Comparison of ENCODE assay signal across 9 mouse cellular contexts in genomic region chr15:101105496-101105994, GRCm38 (mm10). TPM values are rescaled to one million over a fixed set of nuclear protein-coding genes. Genes with fewer than 3 reads are reported as not detected.
A peak's percentile ranks its signal among the peaks of the same experiment; 100 is the strongest.
DNase-seq lines count a peak whose midpoint lies in the region; ATAC-seq and TF ChIP-seq lines count a peak whose summit lies in the region.
"Had no signal": no experiment of that assay in that cellular context is flagged by ENCODE, and none has a peak within 500 bp of the region (broad histone marks: within the 10 kb centered on the region; RNA-seq: fewer than 3 reads in every experiment).

No protein-coding gene starts in this region.

- H3K27me3 ChIP-seq in forebrain, postnatal 0 days (ENCODE audit: insufficient read depth, low read length) = no peaks in the 10 kb centered on the region
- H3K27me3 ChIP-seq in hindbrain, embryonic 13.5 days = 0 out of 2 replicates have a peak, but pooled peaks cover 7% of the 10 kb centered on the region

- no peak overlapping the region for H3K4me3 ChIP-seq in forebrain, postnatal 0 days (ENCODE audit: low read depth, low read length)
- no peak overlapping the region for H3K4me3 ChIP-seq in hindbrain, embryonic 13.5 days
- H3K4me3 ChIP-seq: midbrain, embryonic 12.5 days had no signal

- DNase-seq in NIH3T3 (ENCODE audit: low read depth) = peak; percentile 82
- peak; percentile 75 to 80 for DNase-seq in cerebellum, adult 18-20 months
- DNase-seq in forebrain, postnatal 0 days = peak; percentile 39
- peak; percentile 79 to 83 for DNase-seq in layer of hippocampus, postnatal 10 days (ENCODE audit: low spot score in 2 of 2)
- DNase-seq in lung, postnatal 14 days = peak; percentile 91
- peak; percentile 64 for DNase-seq in right cerebral cortex, adult 18-20 months
- DNase-seq in urinary bladder, adult 18-20 months (ENCODE audit: low spot score in 2 of 2) = peak; percentile 62 to 76

- no peak overlapping the region for H3K27ac ChIP-seq in forebrain, postnatal 0 days (ENCODE audit: low read depth, low read length)
- no peak overlapping the region for H3K27ac ChIP-seq in hindbrain, embryonic 13.5 days
- H3K27ac ChIP-seq: midbrain, embryonic 12.5 days had no signal

- H3K4me2 ChIP-seq in forebrain, postnatal 0 days (ENCODE audit: low read depth) = 0 out of 2 replicates have a peak overlapping the region, but pooled peaks have one; percentile 15
- peak overlapping the region; percentile 19; the same call in 1 of the 2 replicates for H3K4me2 ChIP-seq in hindbrain, embryonic 13.5 days
- H3K4me2 ChIP-seq: midbrain, embryonic 12.5 days had no signal

- H3K9ac ChIP-seq in forebrain, postnatal 0 days = no peak overlapping the region
- H3K9ac ChIP-seq in hindbrain, embryonic 13.5 days = no peak overlapping the region
- H3K9ac ChIP-seq: midbrain, embryonic 12.5 days had no signal

- no peaks in the 10 kb centered on the region for H3K36me3 ChIP-seq in forebrain, postnatal 0 days (ENCODE audit: insufficient read depth)
- no peaks in the 10 kb centered on the region for H3K36me3 ChIP-seq in hindbrain, embryonic 13.5 days
- H3K36me3 ChIP-seq: midbrain, embryonic 12.5 days had no signal

- no peaks in the 10 kb centered on the region for H3K4me1 ChIP-seq in forebrain, postnatal 0 days (ENCODE audit: insufficient read depth)
- 0 out of 2 replicates have a peak, but pooled peaks cover 6% of the 10 kb centered on the region for H3K4me1 ChIP-seq in hindbrain, embryonic 13.5 days (replicated peaks)
- H3K4me1 ChIP-seq: midbrain, embryonic 12.5 days had no signal

- peak; percentile 76 for TF ChIP-seq CTCF in forebrain, postnatal 0 days (IDR thresholded peaks at IDR 0.05; ENCODE audit: low read depth)

- ATAC-seq in forebrain, postnatal 0 days = no peak; the same call in 1 of the 2 replicates
- ATAC-seq in hindbrain, embryonic 13.5 days (ENCODE audit: low FRiP score) = peak; percentile 39; the same call in 1 of the 2 replicates

- H3K9me3 ChIP-seq in forebrain, postnatal 0 days (ENCODE audit: low read length) = no peaks in the 10 kb centered on the region
- no peaks in the 10 kb centered on the region; the same call in 1 of the 2 replicates for H3K9me3 ChIP-seq in hindbrain, embryonic 13.5 days

- WGBS in forebrain, postnatal 0 days = 19% methylated on average over 12 of the region's 12 CpGs
- WGBS in hindbrain, embryonic 13.5 days = 20% methylated on average over 12 of the region's 12 CpGs

RNA-seq across cellular contexts. Expression of gene Ankrd33, which starts 10.0 kb away (rescaled TPM):
- not detected in 2 replicates for total RNA-seq in forebrain, postnatal 0 days (2014; rRNA removed)
- polyA plus RNA-seq in forebrain, postnatal 0 days (2015; fragmentation: Nextera tagmentation; extraction: Ambion mirVana) = not detected in 2 replicates
- polyA plus RNA-seq in hindbrain, embryonic 13.5 days (2015; fragmentation: Nextera tagmentation; extraction: Ambion mirVana) = not detected in 2 replicates
- not detected for total RNA-seq in layer of hippocampus, postnatal 10 days (2021)
- polyA plus RNA-seq: midbrain, embryonic 12.5 days had no signal

RNA-seq across cellular contexts. Expression of gene Acvrl1, which starts 22.8 kb away (rescaled TPM):
- total RNA-seq in forebrain, postnatal 0 days (2014; rRNA removed) = 8.7 and 10.7 TPM in 2 replicates
- polyA plus RNA-seq in forebrain, postnatal 0 days (2015; fragmentation: Nextera tagmentation; extraction: Ambion mirVana) = 5.8 and 6.0 TPM in 2 replicates
- 7.9 and 8.6 TPM in 2 replicates for polyA plus RNA-seq in hindbrain, embryonic 13.5 days (2015; fragmentation: Nextera tagmentation; extraction: Ambion mirVana)
- 1 to 10 TPM; 9.0 to 9.8 TPM for total RNA-seq in layer of hippocampus, postnatal 10 days (2021)

RNA-seq across cellular contexts. Expression of gene Fignl2, which starts 27.2 kb away (rescaled TPM):
- total RNA-seq in forebrain, postnatal 0 days (2014; rRNA removed) = 0.85 and 1.3 TPM in 2 replicates
- 0.06 TPM in 1 of 2 replicates, not detected in the other for polyA plus RNA-seq in forebrain, postnatal 0 days (2015; fragmentation: Nextera tagmentation; extraction: Ambion mirVana)
- polyA plus RNA-seq in hindbrain, embryonic 13.5 days (2015; fragmentation: Nextera tagmentation; extraction: Ambion mirVana) = 0.16 and 0.23 TPM in 2 replicates
- total RNA-seq in layer of hippocampus, postnatal 10 days (2021) = 1 to 10 TPM; 1.1 to 1.2 TPM

RNA-seq across cellular contexts. Expression of gene Gm47841, which starts 58.3 kb away (rescaled TPM):
- not detected in 2 replicates for total RNA-seq in forebrain, postnatal 0 days (2014; rRNA removed)
- polyA plus RNA-seq in forebrain, postnatal 0 days (2015; fragmentation: Nextera tagmentation; extraction: Ambion mirVana) = not detected in 2 replicates
- not detected in 2 replicates for polyA plus RNA-seq in hindbrain, embryonic 13.5 days (2015; fragmentation: Nextera tagmentation; extraction: Ambion mirVana)
- not detected for total RNA-seq in layer of hippocampus, postnatal 10 days (2021)
- polyA plus RNA-seq: midbrain, embryonic 12.5 days had no signal

Comparison
In these comparisons a context has a peak if more than half of its experiments do, and no peak if none do; other contexts are left out.
1. DNase-seq: peak in every context shown above with its lines; median percentile 91 in lung, postnatal 14 days; 82 in NIH3T3; 81 in layer of hippocampus, postnatal 10 days; 78 in cerebellum, adult 18-20 months; 69 in urinary bladder, adult 18-20 months; 64 in right cerebral cortex, adult 18-20 months; 39 in forebrain, postnatal 0 days.